Mouse (Mus musculus) midbrain, embryonic 13.5 days (tissue): ENCODE data around the gene Hdac9. TPM values are rescaled to one million over a fixed set of nuclear protein-coding genes. Genes with fewer than 3 reads are reported as not detected.
A peak's percentile ranks its signal among the peaks of the same experiment; 100 is the strongest.

ENCODE experiments used
- ATAC-seq: fragments of 200-750 bp; cut with Nextera tagmentation; 2 replicates; pipeline ENCODE4 v1.8.0; 2017; ENCODE audit warnings: mild to moderate bottlenecking, moderate TSS enrichment, moderate library complexity
- H3K27ac ChIP-seq: fragments of 300-500 bp; sonication (generic); 2 replicates; pipeline ENCODE4 v1.5.1; 2015; ENCODE audit warnings: inconsistent platforms, mild to moderate bottlenecking, moderate library complexity
- H3K27me3 ChIP-seq: fragments of 300-500 bp; sonication (generic); 2 replicates; pipeline ENCODE4 v1.6.1; 2015; ENCODE audit warnings: mild to moderate bottlenecking, inconsistent platforms
- H3K36me3 ChIP-seq: fragments of 300-500 bp; sonication (generic); 2 replicates; pipeline ENCODE4 v1.6.1; 2015; ENCODE audit warnings: mild to moderate bottlenecking, inconsistent platforms
- H3K4me1 ChIP-seq: fragments of 300-500 bp; sonication (generic); replicated peaks from 2 replicates; pipeline ENCODE4 v1.6.1; 2015; ENCODE audit warnings: inconsistent platforms
- H3K4me2 ChIP-seq: fragments of 300-500 bp; sonication (generic); replicated peaks from 2 replicates; pipeline ENCODE4 v1.6.1; 2015; ENCODE audit warnings: moderate library complexity, mild to moderate bottlenecking, inconsistent platforms
- H3K4me3 ChIP-seq: fragments of 300-500 bp; sonication (generic); replicated peaks from 2 replicates; pipeline ENCODE4 v1.5.1; 2015; ENCODE audit warnings: mild to moderate bottlenecking, inconsistent platforms
- H3K9ac ChIP-seq: fragments of 300-500 bp; sonication (generic); replicated peaks from 2 replicates; pipeline ENCODE4 v1.6.1; 2015; ENCODE audit warnings: mild to moderate bottlenecking, inconsistent platforms
- H3K9me3 ChIP-seq: fragments of 300-500 bp; sonication (generic); 2 replicates; pipeline ENCODE4 v1.6.1; 2016; ENCODE audit warnings: mild to moderate bottlenecking, inconsistent platforms
- WGBS: fragments of 180-500 bp; shearing (Covaris S2); methylation state at CpG from one replicate; pipeline ENCODE4 v1.1.7; 2015; 5-methylcytosine and 5-hydroxymethylcytosine counted together
- polyA plus RNA-seq: library from polyadenylated mRNA; unstranded; fragments of >200 nt; fragmentation: Nextera tagmentation; extraction: Ambion mirVana; gene quantifications from 2 replicates; pipeline ENCODE4 v1.2.1, GENCODE M21; 2015

Gene Hdac9
- polyA plus RNA-seq, 1 experiment from 2014 or later, result 11.9 TPM

- H3K4me2 ChIP-seq, result no peak overlapping the region
- no peak overlapping the region for H3K9ac ChIP-seq
- no peak overlapping the region for H3K4me3 ChIP-seq
- no peaks in the 10 kb centered on the region for H3K27me3 ChIP-seq
- H3K9me3 ChIP-seq, result no peaks in the 10 kb centered on the region
- no peak overlapping the region for H3K27ac ChIP-seq
- WGBS, result 61% methylated on average over 4 of the region's 4 CpGs
- ATAC-seq, result 0 out of 2 replicates have a peak, but pooled peaks have one; percentile 56
- H3K4me1 ChIP-seq, result no peaks in the 10 kb centered on the region
- no peaks in the 10 kb centered on the region for H3K36me3 ChIP-seq
These were observed 233.5 kb downstream of the Hdac9 start for GRCm38 (mm10) chr12:34683375-34683774.

- Histone ChIP-seq H3K4me2 (no peak overlapping the region), H3K27ac (no peak overlapping the region), H3K9me3 (no peaks in the 10 kb centered on the region), H3K9ac (no peak overlapping the region), H3K4me3 (no peak overlapping the region), H3K36me3 (no peaks in the 10 kb centered on the region), H3K4me1 (no peaks in the 10 kb centered on the region), H3K27me3 (no peaks in the 10 kb centered on the region)
- no peak for ATAC-seq
- WGBS, result 91% methylated on average over 3 of the region's 3 CpGs
These were observed 234.2 kb downstream of the Hdac9 start for GRCm38 (mm10) chr12:34682657-34683056.

- no peak overlapping the region for H3K4me2 ChIP-seq
- no peaks in the 10 kb centered on the region for H3K4me1 ChIP-seq
- 40% methylated on average over 5 of the region's 5 CpGs for WGBS
- H3K4me3 ChIP-seq, result no peak overlapping the region
- no peaks in the 10 kb centered on the region for H3K27me3 ChIP-seq
- H3K36me3 ChIP-seq, result no peaks in the 10 kb centered on the region
- H3K9me3 ChIP-seq, result no peaks in the 10 kb centered on the region
- ATAC-seq, result no peak
- no peak overlapping the region for H3K9ac ChIP-seq
- H3K27ac ChIP-seq, result no peak overlapping the region
These were observed 236.3 kb downstream of the Hdac9 start for GRCm38 (mm10) chr12:34680576-34680975.

DNA sequence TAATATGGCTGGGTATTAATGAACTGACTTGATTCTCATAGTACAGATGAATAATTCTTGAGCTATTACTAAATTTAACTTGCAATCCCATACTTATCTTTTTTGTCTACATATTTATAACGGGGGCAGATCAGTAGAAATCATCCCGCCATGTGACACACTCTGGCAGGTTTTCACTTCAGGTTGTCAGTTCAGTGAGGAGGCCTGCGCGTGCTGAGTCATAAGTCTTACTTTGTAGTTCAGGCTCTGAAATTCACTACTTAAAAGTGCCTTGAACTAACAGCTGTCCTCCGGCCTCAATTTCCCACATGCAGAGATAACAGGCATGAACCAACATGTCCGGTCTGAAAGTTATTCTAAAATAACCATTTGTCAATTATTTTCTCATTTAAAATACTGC is 239.8 kb downstream of the Hdac9 start:
- 86% methylated on average over 6 of the region's 6 CpGs for WGBS
- no peak for ATAC-seq
- Histone ChIP-seq H3K27me3 (no peaks in the 10 kb centered on the region), H3K4me2 (no peak overlapping the region), H3K4me1 (no peaks in the 10 kb centered on the region), H3K9me3 (no peaks in the 10 kb centered on the region), H3K27ac (no peak overlapping the region), H3K4me3 (no peak overlapping the region), H3K36me3 (no peaks in the 10 kb centered on the region), H3K9ac (no peak overlapping the region)

DNA sequence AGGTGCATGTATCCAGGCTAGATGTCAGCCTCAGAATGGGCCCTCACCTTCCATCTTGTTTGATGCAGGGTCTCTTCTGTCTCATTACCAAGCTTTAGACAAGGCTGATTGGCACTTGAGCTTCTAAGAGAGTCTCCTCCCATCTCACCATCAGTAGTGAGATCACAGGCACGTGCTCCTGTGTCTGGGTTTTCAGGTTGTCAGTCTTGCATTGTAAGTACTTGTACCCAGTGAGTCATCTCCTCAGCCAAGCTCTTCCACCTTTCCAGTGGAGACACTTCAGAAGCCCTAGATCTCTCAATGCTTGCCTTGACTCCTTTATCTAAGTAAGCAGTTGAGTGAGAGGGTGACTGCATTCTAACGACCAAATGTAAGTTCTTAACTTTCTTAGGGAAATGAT is 242.7 kb downstream of the Hdac9 start:
- Histone ChIP-seq H3K27ac (no peak overlapping the region), H3K4me2 (no peak overlapping the region), H3K36me3 (no peaks in the 10 kb centered on the region), H3K9me3 (no peaks in the 10 kb centered on the region), H3K4me1 (no peaks in the 10 kb centered on the region), H3K9ac (no peak overlapping the region), H3K4me3 (no peak overlapping the region), H3K27me3 (no peaks in the 10 kb centered on the region)
- ATAC-seq, result no peak
- 68% methylated on average over 2 of the region's 2 CpGs for WGBS

- 87% methylated on average over 4 of the region's 4 CpGs for WGBS
- H3K4me3 ChIP-seq, result no peak overlapping the region
- no peak overlapping the region for H3K27ac ChIP-seq
- no peaks in the 10 kb centered on the region for H3K36me3 ChIP-seq
- H3K9me3 ChIP-seq, result no peaks in the 10 kb centered on the region
- no peaks in the 10 kb centered on the region for H3K27me3 ChIP-seq
- no peak overlapping the region for H3K9ac ChIP-seq
- H3K4me1 ChIP-seq, result no peaks in the 10 kb centered on the region
- ATAC-seq, result no peak
- no peak overlapping the region for H3K4me2 ChIP-seq
These were observed 243.4 kb downstream of the Hdac9 start for GRCm38 (mm10) chr12:34673539-34673938.

- no peak; the same call in 1 of the 2 replicates for ATAC-seq
- H3K36me3 ChIP-seq, result no peaks in the 10 kb centered on the region
- H3K4me1 ChIP-seq, result no peaks in the 10 kb centered on the region
- no peaks in the 10 kb centered on the region for H3K9me3 ChIP-seq
- 8% methylated on average over 3 of the region's 3 CpGs for WGBS
- no peak overlapping the region for H3K9ac ChIP-seq
- H3K4me2 ChIP-seq, result no peak overlapping the region
- H3K27ac ChIP-seq, result no peak overlapping the region
- no peak overlapping the region for H3K4me3 ChIP-seq
- no peaks in the 10 kb centered on the region for H3K27me3 ChIP-seq
These were observed 252.1 kb downstream of the Hdac9 start for GRCm38 (mm10) chr12:34664758-34665157.

DNA sequence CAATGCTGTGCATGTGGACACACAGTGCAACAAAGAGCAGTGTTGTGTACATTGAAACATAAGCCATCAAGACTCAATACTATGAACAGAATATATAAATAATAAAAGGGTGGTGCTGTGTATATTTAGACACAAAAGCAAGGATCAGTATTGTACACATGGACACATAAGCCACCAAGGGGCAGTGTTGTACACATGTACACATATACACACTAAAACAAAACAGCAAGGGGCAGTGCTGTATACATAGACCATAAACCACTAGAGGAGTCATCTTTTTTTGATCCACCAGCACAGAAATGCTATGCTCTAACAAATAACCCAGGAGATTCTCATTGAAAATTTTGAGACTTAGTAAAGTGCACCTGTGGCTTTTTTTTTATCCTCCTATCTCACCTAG is 255.5 kb downstream of the Hdac9 start:
- no peak overlapping the region for H3K4me3 ChIP-seq
- H3K4me2 ChIP-seq, result no peak overlapping the region
- H3K9me3 ChIP-seq, result no peaks in the 10 kb centered on the region
- H3K36me3 ChIP-seq, result no peaks in the 10 kb centered on the region
- ATAC-seq, result peak; percentile 59
- H3K4me1 ChIP-seq, result no peaks in the 10 kb centered on the region
- no peak overlapping the region for H3K27ac ChIP-seq
- H3K9ac ChIP-seq, result no peak overlapping the region
- H3K27me3 ChIP-seq, result no peaks in the 10 kb centered on the region

GRCm38 (mm10) chr12:34660027-34660426 is 256.9 kb downstream of the Hdac9 start:
- ATAC-seq, result no peak
- Histone ChIP-seq H3K4me3 (no peak overlapping the region), H3K9me3 (no peaks in the 10 kb centered on the region), H3K27me3 (no peaks in the 10 kb centered on the region), H3K4me2 (no peak overlapping the region), H3K4me1 (no peaks in the 10 kb centered on the region), H3K27ac (no peak overlapping the region), H3K9ac (no peak overlapping the region), H3K36me3 (no peaks in the 10 kb centered on the region)
- 27% methylated on average over 5 of the region's 5 CpGs for WGBS

- H3K4me3 ChIP-seq, result no peak overlapping the region
- H3K36me3 ChIP-seq, result no peaks in the 10 kb centered on the region
- 60% methylated on average over 3 of the region's 3 CpGs for WGBS
- ATAC-seq, result peak; percentile 44; the same call in 1 of the 2 replicates
- H3K4me2 ChIP-seq, result no peak overlapping the region
- no peaks in the 10 kb centered on the region for H3K9me3 ChIP-seq
- no peaks in the 10 kb centered on the region for H3K4me1 ChIP-seq
- no peaks in the 10 kb centered on the region for H3K27me3 ChIP-seq
- no peak overlapping the region for H3K9ac ChIP-seq
- no peak overlapping the region for H3K27ac ChIP-seq
These were observed 258.3 kb downstream of the Hdac9 start for GRCm38 (mm10) chr12:34658568-34658967.

DNA sequence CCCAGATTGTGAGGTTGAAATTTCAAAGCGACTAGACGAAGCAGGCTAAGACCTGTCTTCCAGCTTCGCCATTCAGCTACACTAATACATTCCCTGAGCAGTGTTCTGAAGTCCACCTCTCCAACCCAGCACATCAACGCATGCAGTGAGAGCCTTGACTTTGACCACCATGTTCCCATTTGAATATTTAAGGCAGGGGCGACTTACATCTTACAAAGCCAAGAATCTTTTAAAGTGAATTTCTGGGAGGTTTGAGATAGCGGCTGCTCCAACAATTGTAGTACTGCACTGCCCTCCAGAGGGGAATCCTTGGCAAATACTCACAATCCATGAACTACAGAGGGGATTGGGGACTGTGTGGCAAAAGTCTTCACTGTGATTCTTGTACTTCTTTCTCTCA is 258.8 kb downstream of the Hdac9 start:
- no peaks in the 10 kb centered on the region for H3K4me1 ChIP-seq
- peak; percentile 84 for ATAC-seq
- H3K4me2 ChIP-seq, result peak overlapping the region; percentile 34
- WGBS, result 37% methylated on average over 6 of the region's 6 CpGs
- no peaks in the 10 kb centered on the region for H3K27me3 ChIP-seq
- no peaks in the 10 kb centered on the region for H3K9me3 ChIP-seq
- H3K4me3 ChIP-seq, result no peak overlapping the region
- no peak overlapping the region for H3K27ac ChIP-seq
- H3K9ac ChIP-seq, result no peak overlapping the region
- no peaks in the 10 kb centered on the region for H3K36me3 ChIP-seq

DNA sequence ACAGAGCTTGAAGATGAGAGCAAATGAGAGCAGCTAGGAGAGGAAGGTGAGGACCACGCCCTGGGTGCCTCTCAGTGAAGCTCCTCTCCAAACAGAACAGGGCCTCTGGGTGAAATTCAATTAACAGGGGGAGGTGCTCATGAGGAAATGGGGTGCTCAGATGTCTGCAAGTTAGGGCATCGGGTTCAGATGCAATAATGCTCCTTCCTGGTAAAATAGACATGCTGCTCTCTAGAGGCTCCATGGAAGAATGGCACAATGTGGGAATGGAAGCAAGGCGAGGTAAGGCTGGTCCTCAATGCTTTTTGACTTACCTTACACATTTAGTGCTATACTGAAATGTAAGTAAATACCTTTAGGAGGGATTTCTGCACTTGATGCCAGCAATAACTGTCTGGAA is 263.3 kb downstream of the Hdac9 start:
- no peaks in the 10 kb centered on the region for H3K27me3 ChIP-seq
- no peak for ATAC-seq
- no peak overlapping the region for H3K4me3 ChIP-seq
- H3K4me2 ChIP-seq, result no peak overlapping the region
- WGBS, result 30% methylated on average over 3 of the region's 3 CpGs
- no peaks in the 10 kb centered on the region for H3K4me1 ChIP-seq
- no peaks in the 10 kb centered on the region for H3K9me3 ChIP-seq
- no peaks in the 10 kb centered on the region for H3K36me3 ChIP-seq
- H3K9ac ChIP-seq, result no peak overlapping the region
- no peak overlapping the region for H3K27ac ChIP-seq

GRCm38 (mm10) chr12:34648753-34649152 is 268.1 kb downstream of the Hdac9 start:
- no peaks in the 10 kb centered on the region for H3K36me3 ChIP-seq
- no peak overlapping the region for H3K27ac ChIP-seq
- 89% methylated on average over 3 of the region's 3 CpGs for WGBS
- H3K4me2 ChIP-seq, result no peak overlapping the region
- no peaks in the 10 kb centered on the region for H3K9me3 ChIP-seq
- no peak for ATAC-seq
- no peaks in the 10 kb centered on the region for H3K27me3 ChIP-seq
- no peak overlapping the region for H3K9ac ChIP-seq
- H3K4me3 ChIP-seq, result no peak overlapping the region
- no peaks in the 10 kb centered on the region for H3K4me1 ChIP-seq
